ENCODE assay signal across 26 mouse cellular contexts in the genomic region with DNA sequence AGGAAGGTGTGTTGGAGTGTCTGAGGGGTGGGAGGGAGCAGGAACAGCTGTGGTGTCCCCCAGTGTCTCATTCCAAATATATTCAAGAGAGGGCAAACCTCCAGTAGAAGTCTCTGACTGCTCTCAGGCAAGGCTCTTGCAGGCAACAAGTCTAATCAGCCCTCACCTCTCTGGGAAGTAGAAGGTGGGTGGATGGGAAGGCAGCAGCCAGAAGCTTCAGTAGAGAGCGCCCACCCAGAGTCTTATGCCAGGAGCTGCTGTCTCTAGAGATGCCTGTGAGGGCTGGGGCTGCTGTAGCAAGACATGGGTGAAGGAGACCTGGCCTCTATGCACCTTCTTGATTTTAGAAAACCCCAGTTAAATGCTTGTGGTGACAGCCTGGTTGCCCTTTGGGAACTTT. TPM values are rescaled to one million over a fixed set of nuclear protein-coding genes. Genes with fewer than 3 reads are reported as not detected.
"Had no signal": no experiment of that assay in that cellular context is flagged by ENCODE, and none has a peak within 500 bp of the region (broad histone marks: within the 10 kb centered on the region; RNA-seq: fewer than 3 reads in every experiment).

No protein-coding gene starts in this region.

- H3K9me3 ChIP-seq: heart, embryonic 10.5 days; heart, embryonic 12.5 days; hindbrain, embryonic 10.5 days; hindbrain, embryonic 12.5 days; intestine, embryonic 15.5 days; limb, embryonic 10.5 days; limb, embryonic 12.5 days; liver, embryonic 13.5 days; liver, embryonic 15.5 days had no signal

- H3K9ac ChIP-seq: heart, embryonic 12.5 days; hindbrain, embryonic 12.5 days; hindbrain, embryonic 14.5 days; intestine, embryonic 15.5 days; limb, embryonic 12.5 days; liver, embryonic 13.5 days; liver, embryonic 15.5 days had no signal

- H3K4me2 ChIP-seq: heart, embryonic 12.5 days; hindbrain, embryonic 12.5 days; hindbrain, embryonic 14.5 days; intestine, embryonic 15.5 days; limb, embryonic 12.5 days; liver, embryonic 11.5 days; liver, embryonic 13.5 days; liver, embryonic 15.5 days had no signal

- H3K4me3 ChIP-seq: gastrocnemius, adult 2 months; heart, embryonic 10.5 days; heart, embryonic 12.5 days; hindbrain, embryonic 10.5 days; hindbrain, embryonic 12.5 days; intestine, embryonic 15.5 days; layer of hippocampus, adult 2 months; limb, embryonic 10.5 days; limb, embryonic 12.5 days; liver, embryonic 13.5 days; liver, embryonic 15.5 days had no signal

- ATAC-seq: hindbrain, embryonic 16.5 days; inflammation-experienced regulatory T-cells, adult 6 months; intestine, embryonic 15.5 days; intestine, postnatal 0 days had no signal

- DNase-seq: gastrocnemius, adult 2 months; gastrocnemius, postnatal 10 days; gastrocnemius, postnatal 25 days; heart, adult 18-20 months; heart, postnatal 10 days; heart, postnatal 4 days; kidney, adult 18-20 months; kidney, adult 8-10 months; kidney, postnatal 10 days; kidney, postnatal 4 days; liver; liver, embryonic 13.5 days had no signal

- H3K27ac ChIP-seq: gastrocnemius, adult 2 months; heart, embryonic 10.5 days; hindbrain, embryonic 10.5 days; hindbrain, embryonic 12.5 days; hindbrain, embryonic 14.5 days; intestine, embryonic 15.5 days; layer of hippocampus, adult 2 months; limb, embryonic 10.5 days; limb, embryonic 12.5 days; liver, embryonic 13.5 days; liver, embryonic 15.5 days had no signal

RNA-seq across cellular contexts. Expression of a gene that starts 15.8 kb away (rescaled TPM):
- polyA plus RNA-seq: inflammation-experienced regulatory T-cells, adult 6 months had no signal
